33 mouse cellular contexts compared by ENCODE assay signal in genomic region chr4:40979430-40979829, GRCm38 (mm10). TPM values are rescaled to one million over a fixed set of nuclear protein-coding genes. Genes with fewer than 3 reads are reported as not detected.
"Had no signal": no experiment of that assay in that cellular context is flagged by ENCODE, and none has a peak within 500 bp of the region (broad histone marks: within the 10 kb centered on the region; RNA-seq: fewer than 3 reads in every experiment).

No protein-coding gene starts in this region.

- H3K27ac ChIP-seq: embryonic facial prominence, embryonic 10.5 days; embryonic facial prominence, embryonic 12.5 days; embryonic facial prominence, embryonic 13.5 days; embryonic facial prominence, embryonic 15.5 days; forebrain, embryonic 10.5 days; forebrain, embryonic 12.5 days; forebrain, embryonic 13.5 days; forebrain, embryonic 15.5 days; gastrocnemius, adult 2 months; heart, adult 2 months; heart, embryonic 10.5 days had no signal

- H3K4me1 ChIP-seq: embryonic facial prominence, embryonic 10.5 days; embryonic facial prominence, embryonic 12.5 days; embryonic facial prominence, embryonic 13.5 days; embryonic facial prominence, embryonic 15.5 days; forebrain, embryonic 10.5 days; forebrain, embryonic 12.5 days; forebrain, embryonic 13.5 days; forebrain, embryonic 15.5 days; heart, embryonic 10.5 days had no signal

- H3K27me3 ChIP-seq: embryonic facial prominence, embryonic 12.5 days; embryonic facial prominence, embryonic 13.5 days; embryonic facial prominence, embryonic 15.5 days; forebrain, embryonic 12.5 days; forebrain, embryonic 13.5 days; forebrain, embryonic 15.5 days had no signal

- DNase-seq: cerebellum, postnatal 14 days; cerebellum, postnatal 25 days; cerebellum, postnatal 36 days; embryo, embryonic 11 days; forebrain, postnatal 0 days; gastrocnemius, adult 2 months; gastrocnemius, postnatal 10 days; gastrocnemius, postnatal 14 days; gastrocnemius, postnatal 25 days; gastrocnemius, postnatal 36 days; heart, adult 18-20 months; heart, adult 2 months had no signal

- H3K4me3 ChIP-seq: embryonic facial prominence, embryonic 10.5 days; embryonic facial prominence, embryonic 12.5 days; embryonic facial prominence, embryonic 13.5 days; embryonic facial prominence, embryonic 15.5 days; erythroblast, embryonic 14.5 days; forebrain, embryonic 10.5 days; forebrain, embryonic 12.5 days; forebrain, embryonic 13.5 days; forebrain, embryonic 15.5 days; gastrocnemius, adult 2 months; heart, adult 2 months; heart, embryonic 10.5 days had no signal

RNA-seq across cellular contexts. Expression of gene Spink4, which starts 59.6 kb away (rescaled TPM):
- total RNA-seq: common myeloid progenitor, adult 5-6 weeks; forebrain, postnatal 0 days; gastrocnemius, adult 18-20 months; gastrocnemius, adult 2 months; gastrocnemius, adult 8-10 months; gastrocnemius, postnatal 10 days; gastrocnemius, postnatal 14 days; gastrocnemius, postnatal 25 days; gastrocnemius, postnatal 36 days; gastrocnemius, postnatal 4 days; granulocyte monocyte progenitor cell, adult 5-6 weeks; heart, adult 18-20 months had no signal
- polyA plus RNA-seq: embryonic facial prominence, embryonic 10.5 days; embryonic facial prominence, embryonic 11.5 days; embryonic facial prominence, embryonic 12.5 days; embryonic facial prominence, embryonic 13.5 days; embryonic facial prominence, embryonic 14.5 days; embryonic facial prominence, embryonic 15.5 days; erythroblast, embryonic 14.5 days; forebrain, embryonic 10.5 days; forebrain, embryonic 11.5 days; forebrain, embryonic 12.5 days; forebrain, embryonic 13.5 days; forebrain, embryonic 14.5 days; forebrain, embryonic 15.5 days; forebrain, embryonic 16.5 days; forebrain, postnatal 0 days; frontal cortex, adult 2 months had no signal
